Mouse (Mus musculus) CH12.LX (cell line): ENCODE measurements around the gene Myo1d. TPM values are rescaled to one million over a fixed set of nuclear protein-coding genes. Genes with fewer than 3 reads are reported as not detected.

Source experiments
- DNase-seq: peaks from one replicate; pipeline ENCODE4 v3.0.0-alpha.2; 2013; ENCODE audit errors: extremely low read depth
- H3K27ac ChIP-seq: 2 replicates; pipeline ENCODE4 v1.5.1; 2012; ENCODE audit warnings: low read depth, mild to moderate bottlenecking, control low read depth, moderate library complexity; ENCODE audit not compliant: insufficient read depth
- H3K27me3 ChIP-seq: replicated peaks from 2 replicates; pipeline ENCODE3; 2012; ENCODE audit warnings: inconsistent platforms
- H3K36me3 ChIP-seq, 2 experiments: replicated peaks in 1 of 2; 2 replicates each; pipeline versions ENCODE3 to v1.6.1; 2012; ENCODE audit warnings: inconsistent platforms in 1 of 2, low read length in 1 of 2, mild to moderate bottlenecking in 1 of 2, mixed read lengths in 1 of 2, moderate library complexity in 1 of 2; ENCODE audit not compliant: control insufficient read depth in 1 of 2, insufficient read depth in 1 of 2
- H3K4me1 ChIP-seq, 2 experiments: 2 replicates each; pipeline ENCODE4 v1.6.1; 2012; ENCODE audit warnings: inconsistent platforms in 1 of 2, moderate library complexity in 1 of 2; ENCODE audit not compliant: insufficient read depth in 2 of 2, control insufficient read depth in 1 of 2
- H3K4me2 ChIP-seq: 2 replicates; pipeline ENCODE4 v1.6.1; 2012; ENCODE audit warnings: low read depth, mild to moderate bottlenecking, control low read depth; ENCODE audit not compliant: poor library complexity, insufficient read depth, severe bottlenecking
- H3K4me3 ChIP-seq, 3 experiments: fragments of 150-350 bp in 1 of 3; sonication (generic) in 1 of 3; replicated peaks in 1 of 3; 2 replicates each; pipeline versions ENCODE3 to v1.5.1; 2011 to 2012; ENCODE audit warnings: low read depth in 2 of 3, low read length in 2 of 3, mild to moderate bottlenecking in 2 of 3, moderate library complexity in 2 of 3, control low read depth in 1 of 3, improper control_type of control experiment in 1 of 3, inconsistent platforms in 1 of 3, mixed read lengths in 1 of 3; ENCODE audit not compliant: poor library complexity in 1 of 3
- H3K79me2 ChIP-seq: replicated peaks from 2 replicates; pipeline ENCODE4 v1.6.1; 2012; ENCODE audit warnings: mild to moderate bottlenecking, moderate library complexity; ENCODE audit not compliant: control insufficient read depth, poor library complexity, insufficient read depth, severe bottlenecking; ENCODE audit errors: extremely low read depth
- H3K9ac ChIP-seq: 2 replicates; pipeline ENCODE4 v1.6.1; 2012; ENCODE audit warnings: low read depth, mild to moderate bottlenecking, control low read depth, moderate library complexity; ENCODE audit not compliant: insufficient read depth
- H3K9me3 ChIP-seq: replicated peaks from 2 replicates; pipeline ENCODE3; 2012; ENCODE audit warnings: low read length, inconsistent platforms, mixed read lengths
- BHLHE40 ChIP-seq: IDR thresholded peaks from 2 replicates; pipeline ENCODE4 v1.6.1; 2011; ENCODE audit warnings: mild to moderate bottlenecking, low read depth, low read length, improper control_type of control experiment
- CHD1 ChIP-seq: IDR thresholded peaks from 2 replicates; pipeline ENCODE4 v1.6.1; 2012; ENCODE audit warnings: low read depth, low read length, improper control_type of control experiment, inconsistent platforms
- CHD2 ChIP-seq: IDR thresholded peaks from 2 replicates; pipeline ENCODE4 v1.6.1; 2011; ENCODE audit warnings: low read length, improper control_type of control experiment
- CTCF ChIP-seq, 2 experiments: IDR thresholded peaks in 1 of 2; conservative IDR thresholded peaks in 1 of 2; 2 replicates each; pipeline ENCODE4 v1.5.1; 2011 to 2012; ENCODE audit warnings: low read depth in 2 of 2, low read length in 2 of 2, improper control_type of control experiment in 1 of 2, inconsistent platforms in 1 of 2, mild to moderate bottlenecking in 1 of 2, moderate library complexity in 1 of 2
- E2F4 ChIP-seq: IDR thresholded peaks from 2 replicates; pipeline ENCODE4 v1.6.1; 2011; ENCODE audit warnings: low read depth, low read length, improper control_type of control experiment; ENCODE audit not compliant: insufficient replicate concordance
- ELF1 ChIP-seq: IDR thresholded peaks from 2 replicates; pipeline ENCODE4 v1.6.1; 2014; ENCODE audit warnings: low read depth, mild to moderate bottlenecking, inconsistent platforms, low read length, improper control_type of control experiment
- EP300 ChIP-seq: IDR thresholded peaks from 2 replicates; pipeline ENCODE4 v1.6.1; 2011; ENCODE audit warnings: low read length, improper control_type of control experiment
- ETS1 ChIP-seq: conservative IDR thresholded peaks from 2 replicates; pipeline ENCODE4 v1.6.1; 2012; ENCODE audit warnings: low read depth, mild to moderate bottlenecking, inconsistent platforms, low read length, improper control_type of control experiment, moderate library complexity
- GABPA ChIP-seq: IDR thresholded peaks from 2 replicates; pipeline ENCODE4 v1.6.1; 2012; ENCODE audit warnings: low read depth, low read length, improper control_type of control experiment, inconsistent platforms; ENCODE audit not compliant: insufficient replicate concordance
- HCFC1 ChIP-seq: IDR thresholded peaks from 2 replicates; pipeline ENCODE4 v1.6.1; 2012; ENCODE audit warnings: low read depth, mild to moderate bottlenecking, inconsistent platforms, low read length, improper control_type of control experiment
- IRF4 ChIP-seq: IDR thresholded peaks from 2 replicates; pipeline ENCODE4 v1.6.1; 2014; ENCODE audit warnings: low read depth, mild to moderate bottlenecking, inconsistent platforms, low read length, improper control_type of control experiment
- KAT2A ChIP-seq: IDR thresholded peaks from 2 replicates; pipeline ENCODE4 v1.6.1; 2012; ENCODE audit warnings: low read length, improper control_type of control experiment, inconsistent platforms; ENCODE audit not compliant: insufficient replicate concordance
- MAFK ChIP-seq: IDR thresholded peaks from 2 replicates; pipeline ENCODE4 v1.6.1; 2011; ENCODE audit warnings: low read length, improper control_type of control experiment; ENCODE audit not compliant: insufficient replicate concordance
- MAZ ChIP-seq: IDR thresholded peaks from 2 replicates; pipeline ENCODE4 v1.6.1; 2012; ENCODE audit warnings: low read depth, mild to moderate bottlenecking, inconsistent platforms, low read length, improper control_type of control experiment, moderate library complexity
- MEF2A ChIP-seq: IDR thresholded peaks from 2 replicates; pipeline ENCODE4 v1.6.1; 2014; ENCODE audit warnings: low read depth, mild to moderate bottlenecking, inconsistent platforms, low read length, improper control_type of control experiment, borderline replicate concordance
- MXI1 ChIP-seq: IDR thresholded peaks from 2 replicates; pipeline ENCODE4 v1.6.1; 2011; ENCODE audit warnings: mild to moderate bottlenecking, low read depth, low read length, improper control_type of control experiment
- MYC ChIP-seq: IDR thresholded peaks from 2 replicates; pipeline ENCODE4 v1.6.1; 2011; ENCODE audit warnings: low read depth, mild to moderate bottlenecking, improper control_type of control experiment, low read length
- NELFE ChIP-seq: IDR thresholded peaks from 2 replicates; pipeline ENCODE4 v1.6.1; 2011; ENCODE audit warnings: low read depth, low read length, improper control_type of control experiment
- NRF1 ChIP-seq: IDR thresholded peaks from 2 replicates; pipeline ENCODE4 v1.6.1; 2014; ENCODE audit warnings: low read depth, mild to moderate bottlenecking, inconsistent platforms, low read length, improper control_type of control experiment, moderate library complexity
- PAX5 ChIP-seq: IDR thresholded peaks from 2 replicates; pipeline ENCODE4 v1.6.1; 2012; ENCODE audit warnings: low read length, inconsistent platforms, mixed read lengths
- POLR2A ChIP-seq: IDR thresholded peaks from 2 replicates; pipeline ENCODE4 v1.6.1; 2011; ENCODE audit warnings: low read depth, mild to moderate bottlenecking, improper control_type of control experiment, low read length
- POLR2AphosphoS2 ChIP-seq: IDR thresholded peaks from 2 replicates; pipeline ENCODE4 v1.6.1; 2011; ENCODE audit warnings: low read depth, low read length, improper control_type of control experiment
- RAD21 ChIP-seq: IDR thresholded peaks from 2 replicates; pipeline ENCODE4 v1.6.1; 2011; ENCODE audit warnings: low read depth, mild to moderate bottlenecking, low read length, improper control_type of control experiment, moderate library complexity
- RCOR1 ChIP-seq: conservative IDR thresholded peaks from 2 replicates; pipeline ENCODE4 v1.6.1; 2012; ENCODE audit warnings: low read depth, mild to moderate bottlenecking, inconsistent platforms, low read length, improper control_type of control experiment
- SIN3A ChIP-seq: IDR thresholded peaks from 2 replicates; pipeline ENCODE4 v1.6.1; 2012; ENCODE audit warnings: low read length, improper control_type of control experiment, inconsistent platforms
- SMC3 ChIP-seq: IDR thresholded peaks from 2 replicates; pipeline ENCODE4 v1.6.1; 2011; ENCODE audit warnings: low read depth, low read length, improper control_type of control experiment
- TCF12 ChIP-seq: IDR thresholded peaks from 2 replicates; pipeline ENCODE4 v1.6.1; 2014; ENCODE audit warnings: low read depth, mild to moderate bottlenecking, inconsistent platforms, low read length, improper control_type of control experiment
- UBTF ChIP-seq: IDR thresholded peaks from 2 replicates; pipeline ENCODE4 v1.6.1; 2012; ENCODE audit warnings: low read depth, mild to moderate bottlenecking, inconsistent platforms, low read length, improper control_type of control experiment, moderate library complexity
- USF1 ChIP-seq: IDR thresholded peaks from 2 replicates; pipeline ENCODE4 v1.6.1; 2014; ENCODE audit warnings: low read depth, mild to moderate bottlenecking, inconsistent platforms, low read length, improper control_type of control experiment
- USF2 ChIP-seq: conservative IDR thresholded peaks from 2 replicates; pipeline ENCODE4 v1.6.1; 2011; ENCODE audit warnings: low read depth, low read length, improper control_type of control experiment
- ZC3H11A ChIP-seq: IDR thresholded peaks from 2 replicates; pipeline ENCODE4 v1.6.1; 2012; ENCODE audit warnings: low read depth, mild to moderate bottlenecking, inconsistent platforms, low read length, improper control_type of control experiment
- ZMIZ1 ChIP-seq: IDR thresholded peaks from 2 replicates; pipeline ENCODE4 v1.6.1; 2012; ENCODE audit warnings: low read depth, mild to moderate bottlenecking, inconsistent platforms, low read length, improper control_type of control experiment
- ZNF384 ChIP-seq: IDR thresholded peaks from 2 replicates; pipeline ENCODE4 v1.6.1; 2012; ENCODE audit warnings: low read depth, low read length, improper control_type of control experiment, inconsistent platforms
- dilution Hi-C: fragments of 300-500 bp; cut with MboI; formaldehyde crosslinking; loops from 2 replicates; pipeline ENCODE4 v1.14.3; 2020; ENCODE audit warnings: low sequenced_read_pairs; ENCODE audit not compliant: extremely low pct_unique_long_range_greater_than_20kb, extremely low pct_ligation_motif_present
- in situ Hi-C: fragments of 300-500 bp; cut with MboI; formaldehyde crosslinking; loops from 3 replicates; pipeline ENCODE4 v1.14.3; 2019; ENCODE audit warnings: low sequenced_read_pairs, low pct_ligation_motif_present, low pct_unique_long_range_greater_than_20kb, mixed read lengths
- polyA plus RNA-seq: library from polyadenylated mRNA; unstranded; fragments of >175 nt; gene quantifications from 2 replicates; pipeline ENCODE4 v1.2.1, GENCODE M21; 2012; ENCODE audit warnings: low read depth; ENCODE audit not compliant: insufficient read length
- total RNA-seq, 2 experiments: library from RNA; depleted of rRNA; stranded (reverse); fragments of 300-350 nt in 1 of 2; fragments of >200 nt in 1 of 2; gene quantifications; 2 replicates each; pipeline ENCODE4 v1.2.3; 2012 to 2014

The Myo1d gene
- total and polyA plus RNA-seq, 3 experiments = 2.2 to 5.6 (median 2.9) TPM

DNA sequence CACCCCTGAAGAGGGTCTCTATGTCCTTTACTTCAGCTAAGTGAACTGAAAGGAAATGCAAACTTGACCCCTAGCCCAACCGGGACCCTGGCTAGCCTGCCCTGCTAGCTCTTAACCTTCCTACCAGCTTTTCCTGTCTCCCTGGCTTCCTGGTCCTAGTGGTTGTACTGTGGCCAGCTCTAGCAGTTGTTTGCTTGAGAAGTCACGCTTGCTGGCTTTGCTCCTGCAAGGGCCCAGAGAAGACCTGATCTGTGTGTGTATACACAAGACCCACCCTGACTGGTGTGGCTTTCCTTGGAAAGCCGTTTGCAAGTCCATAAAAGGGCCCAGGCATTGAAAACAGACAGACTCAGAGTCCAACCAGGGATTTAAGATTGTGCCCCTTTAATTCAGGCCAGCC lies 22.9 kb upstream of the Myo1d start:
- Histone ChIP-seq H3K36me3 (no peaks in the 10 kb centered on the region), H3K27ac (no peak overlapping the region), H3K4me2 (no peak overlapping the region), H3K9ac (no peak overlapping the region), H3K4me1 (peaks cover 6 to 17% of the 10 kb centered on the region in 2 experiments; a peak in 2 of 4 replicates), H3K4me3 (no peak overlapping the region), H3K27me3 (peaks cover 9% of the 10 kb centered on the region), H3K9me3 (peaks cover 3% of the 10 kb centered on the region), H3K79me2 (no peaks in the 10 kb centered on the region)
- TF ChIP-seq ZC3H11A (no peak), ZMIZ1 (no peak), MAFK (no peak), SMC3 (no peak)
- dilution Hi-C loops (no loop called here), in situ Hi-C loops (loop anchor here (25.0 kb wide), 2 partner anchors 340 to 515 kb away; no protein-coding TSS in a partner anchor)
- DNase-seq = no peak

DNA sequence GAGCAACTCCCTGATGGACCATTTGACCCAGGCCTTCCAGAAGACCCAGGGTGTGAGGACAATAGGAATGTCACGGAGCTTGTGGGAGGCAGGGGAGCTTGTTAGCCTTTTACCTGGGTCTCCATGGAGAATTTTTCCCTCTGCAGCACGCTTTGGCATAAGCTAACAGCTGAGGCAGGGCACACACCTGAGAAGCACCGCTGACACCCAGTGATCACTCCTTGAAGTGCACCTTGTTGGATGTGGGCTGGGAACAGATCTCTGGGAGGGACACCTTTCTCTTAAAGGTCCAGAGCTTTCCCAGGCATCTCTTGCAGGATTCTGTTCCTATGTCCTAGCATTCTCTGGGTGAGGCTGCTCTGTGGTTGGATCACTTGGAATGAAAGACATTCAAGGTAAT lies 20.2 kb upstream of the Myo1d start:
- Histone ChIP-seq H3K27ac (no peak overlapping the region), H3K27me3 (peaks cover 1% of the 10 kb centered on the region), H3K4me1 (peaks cover 6 to 12% of the 10 kb centered on the region in 2 experiments; a peak in 2 of 4 replicates), H3K9ac (no peak overlapping the region), H3K79me2 (no peaks in the 10 kb centered on the region), H3K36me3 (no peaks in the 10 kb centered on the region), H3K4me2 (no peak overlapping the region), H3K4me3 (no peak overlapping the region), H3K9me3 (peaks cover 2% of the 10 kb centered on the region)
- in situ Hi-C loops = loop anchor here (25.0 kb wide), 2 partner anchors 338 to 513 kb away; no protein-coding TSS in a partner anchor
- DNase-seq = no peak
- dilution Hi-C loops = no loop called here
- TF ChIP-seq POLR2AphosphoS2 (no peak), NELFE (peak; percentile 46; the same call in 1 of the 2 replicates), BHLHE40 (no peak), CHD2 (no peak), ETS1 (no peak), GABPA (no peak), PAX5 (no peak), CHD1 (no peak), E2F4 (no peak), MEF2A (0 out of 2 replicates have a peak, but pooled peaks have one; percentile 15), SMC3 (peak; percentile 85), CTCF (conservative IDR thresholded peaks at IDR 0.05 in 1 of 2, IDR thresholded peaks at IDR 0.05 in 1 of 2; ENCODE audit: low read depth in 2 of 2, low read length in 2 of 2) (peak; percentile 59 to 80), EP300 (no peak), MYC (no peak), USF2 (no peak), RCOR1 (no peak), NRF1 (no peak), USF1 (no peak), ELF1 (no peak), POLR2A (no peak), MAFK (no peak), HCFC1 (no peak), MAZ (no peak), TCF12 (no peak), ZNF384 (no peak), MXI1 (no peak), RAD21 (peak; percentile 85), ZMIZ1 (no peak), SIN3A (no peak), IRF4 (0 out of 2 replicates have a peak, but pooled peaks have one; percentile 13), UBTF (no peak), KAT2A (no peak)
